Mouse (Mus musculus) cerebellum, adult (tissue): ENCODE measurements around the gene Fgfr2.

Experiments
- ATAC-seq: cut with Nextera tagmentation; 2 replicates; pipeline ENCODE4 v1.9.2; 2017; ENCODE audit warnings: mild to moderate bottlenecking, moderate library complexity, mixed read lengths; ENCODE audit not compliant: insufficient number of reproducible peaks, low FRiP score, low TSS enrichment

The Fgfr2 gene

DNA sequence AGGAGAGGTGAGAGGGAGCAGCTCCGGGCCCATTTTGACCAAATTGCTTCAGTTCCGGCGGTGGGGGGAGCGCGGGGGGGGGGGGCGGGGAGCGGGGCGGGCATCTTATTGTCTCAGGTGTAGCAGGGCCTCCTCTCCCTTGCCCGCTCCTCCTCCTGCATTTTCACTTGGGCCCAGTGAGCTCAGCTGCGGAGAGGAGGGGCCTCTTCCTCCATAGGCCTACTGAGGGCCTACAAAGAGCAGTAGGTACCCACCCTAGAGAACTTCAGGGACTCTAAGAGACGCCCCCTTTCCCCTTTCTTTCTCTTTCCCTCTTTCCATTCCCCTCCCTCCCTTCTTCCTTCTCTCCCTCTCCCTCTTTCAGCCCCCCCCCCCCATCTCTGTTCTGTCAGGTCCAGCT, 1520.0 kb downstream of the Fgfr2 start:
- no peak for ATAC-seq

- no peak for ATAC-seq
Measured at GRCm38 (mm10) chr7:131602106-131602505, 1521.0 kb downstream of the Fgfr2 start.

- ATAC-seq = no peak
Measured at GRCm38 (mm10) chr7:131598483-131598824, 1524.7 kb downstream of the Fgfr2 start.

DNA sequence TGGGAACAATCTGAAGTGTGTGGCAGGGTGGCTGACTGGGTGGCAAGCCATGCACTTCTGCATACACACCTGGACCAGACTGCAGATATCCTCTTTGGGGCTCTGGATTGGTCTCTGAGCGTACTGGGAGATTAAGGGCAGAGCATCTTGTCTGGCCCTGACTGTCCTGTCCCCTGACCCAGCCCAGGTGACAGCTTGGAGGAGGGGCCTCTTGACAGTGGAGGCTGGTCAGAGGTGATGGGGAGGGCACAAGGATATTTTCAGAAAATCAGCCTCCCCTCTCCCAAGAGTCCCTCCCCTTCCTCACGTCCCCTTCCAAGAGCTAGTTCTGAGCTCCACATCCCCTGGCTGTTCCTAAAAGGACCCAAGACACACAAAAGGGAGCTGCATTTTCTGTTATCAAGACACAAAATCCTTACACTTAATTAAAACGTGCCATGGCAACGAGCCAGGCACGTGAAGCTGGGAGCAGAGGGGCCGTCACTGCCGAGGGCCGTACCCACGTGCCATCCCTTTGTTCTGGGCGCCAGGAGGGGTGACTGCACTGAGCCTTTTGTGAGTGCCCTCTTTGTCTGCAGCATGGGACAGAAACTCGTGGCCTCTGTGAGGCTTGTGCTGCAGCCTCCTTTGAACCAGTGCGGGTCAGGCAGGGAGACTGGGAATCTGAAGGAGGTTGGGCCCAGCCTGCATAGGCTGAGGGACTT, 1525.2 kb downstream of the Fgfr2 start:
- ATAC-seq = no peak

- no peak for ATAC-seq
Measured at GRCm38 (mm10) chr7:131585551-131585950, 1537.6 kb downstream of the Fgfr2 start.

DNA sequence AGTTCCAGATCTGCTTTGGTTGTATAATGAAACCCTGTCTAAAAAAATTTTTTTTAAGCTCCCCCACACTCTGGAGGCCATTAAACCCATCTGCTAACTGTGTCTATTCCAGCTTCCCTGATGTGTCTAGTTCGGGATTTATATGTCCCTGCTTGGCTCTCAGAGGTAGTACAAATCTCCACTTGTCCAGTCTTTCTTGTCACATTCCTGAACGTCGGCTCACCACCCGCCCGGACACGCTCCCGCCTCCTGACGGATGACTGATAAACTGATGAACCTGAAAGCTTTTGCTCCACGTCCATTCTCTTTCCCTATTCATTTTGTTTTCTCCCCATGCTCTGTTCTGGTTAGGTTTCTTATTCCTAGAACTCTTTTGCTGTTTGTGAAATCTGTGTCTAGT, 1541.0 kb downstream of the Fgfr2 start:
- no peak for ATAC-seq

DNA sequence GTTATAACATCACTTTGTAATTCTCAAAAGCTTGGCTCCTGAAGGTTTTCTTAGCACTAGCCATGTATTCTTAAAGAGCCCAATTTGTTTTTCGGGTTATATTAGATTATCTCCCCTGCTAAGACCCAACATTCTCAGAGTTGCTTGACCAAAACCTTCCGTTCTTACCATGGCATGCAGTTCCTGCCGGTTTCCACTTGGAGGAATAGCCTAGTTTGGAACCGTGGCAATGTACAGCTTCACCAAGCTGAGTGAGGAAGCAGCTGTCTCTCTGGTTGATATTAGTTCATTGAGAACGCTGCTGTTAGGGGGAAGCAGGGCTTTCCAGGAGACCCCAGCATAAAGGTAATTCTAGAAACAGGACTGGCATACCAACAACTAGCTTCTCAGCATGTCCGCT, 1547.9 kb downstream of the Fgfr2 start:
- ATAC-seq = no peak

DNA sequence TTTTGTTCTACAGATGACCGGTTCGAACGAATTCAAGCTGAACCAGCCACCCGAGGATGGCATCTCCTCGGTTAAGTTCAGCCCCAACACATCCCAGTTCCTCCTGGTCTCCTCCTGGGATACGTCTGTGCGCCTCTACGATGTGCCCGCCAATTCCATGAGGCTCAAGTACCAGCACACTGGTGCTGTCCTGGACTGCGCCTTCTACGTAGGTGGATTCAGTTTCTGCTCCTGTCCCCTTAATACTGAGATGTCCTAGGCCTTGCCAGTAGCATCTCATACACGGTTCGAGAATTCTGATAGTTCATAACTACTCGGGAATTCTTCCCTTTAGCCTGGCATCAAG, 1562.5 kb downstream of the Fgfr2 start:
- ATAC-seq = no peak

DNA sequence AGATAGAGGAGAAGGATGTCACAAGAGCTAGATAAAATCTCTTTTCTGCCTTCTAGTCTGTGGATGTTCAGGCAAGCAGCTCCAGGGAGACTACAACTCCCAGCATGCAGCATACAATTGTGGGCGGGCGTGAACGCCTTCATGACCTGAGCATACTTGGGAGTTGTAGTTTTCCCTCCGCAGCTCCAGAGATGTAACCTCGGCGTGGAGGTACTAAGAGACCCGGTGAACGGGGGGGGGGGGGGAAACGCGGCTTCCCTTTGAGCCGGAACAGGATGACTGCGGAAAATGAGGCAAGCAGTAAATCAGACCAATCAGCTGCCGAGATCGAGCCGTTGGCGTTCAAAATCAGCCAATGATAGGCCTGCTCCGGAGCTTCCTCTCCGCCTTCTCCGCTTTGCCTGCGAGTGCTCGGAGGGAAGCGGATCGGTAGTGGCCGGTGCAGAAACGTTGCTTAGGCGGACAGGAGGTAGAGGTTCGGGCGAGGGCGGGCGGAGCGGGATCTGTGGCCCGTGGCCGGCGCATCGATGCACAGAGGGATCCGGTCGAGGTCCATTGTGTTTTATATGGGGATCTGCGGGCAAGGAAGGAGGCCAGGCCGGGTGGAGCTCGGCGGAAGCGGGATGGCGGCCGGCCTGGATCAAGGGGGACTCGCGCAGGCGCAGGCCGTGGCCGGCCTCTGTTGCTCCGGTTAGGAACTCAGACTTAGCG, 1563.0 kb downstream of the Fgfr2 start, which contains the start of gene Bub3:
TSS of gene Bub3 (plus strand) at position 237 of the 711 bp plus-strand sequence.
- peak; percentile 96 for ATAC-seq

DNA sequence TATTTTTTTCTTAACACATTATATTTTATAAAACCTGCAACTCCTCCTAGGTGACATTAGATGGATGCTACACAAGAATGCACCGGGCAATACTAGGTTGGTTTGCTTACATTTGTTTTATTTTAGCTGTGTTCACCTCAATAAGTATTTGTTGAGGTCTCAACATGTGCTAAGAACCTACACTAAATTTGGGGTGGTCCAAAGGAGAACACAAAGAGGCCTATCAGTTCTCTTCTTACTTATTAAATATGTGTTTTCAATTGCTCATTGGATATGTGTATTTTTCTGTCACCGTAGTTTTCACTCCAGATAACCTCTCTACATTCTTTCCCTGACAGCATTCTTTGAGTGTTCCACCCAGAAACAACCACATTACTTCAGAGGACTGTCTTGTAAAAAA, 1565.4 kb downstream of the Fgfr2 start:
- no peak for ATAC-seq

DNA sequence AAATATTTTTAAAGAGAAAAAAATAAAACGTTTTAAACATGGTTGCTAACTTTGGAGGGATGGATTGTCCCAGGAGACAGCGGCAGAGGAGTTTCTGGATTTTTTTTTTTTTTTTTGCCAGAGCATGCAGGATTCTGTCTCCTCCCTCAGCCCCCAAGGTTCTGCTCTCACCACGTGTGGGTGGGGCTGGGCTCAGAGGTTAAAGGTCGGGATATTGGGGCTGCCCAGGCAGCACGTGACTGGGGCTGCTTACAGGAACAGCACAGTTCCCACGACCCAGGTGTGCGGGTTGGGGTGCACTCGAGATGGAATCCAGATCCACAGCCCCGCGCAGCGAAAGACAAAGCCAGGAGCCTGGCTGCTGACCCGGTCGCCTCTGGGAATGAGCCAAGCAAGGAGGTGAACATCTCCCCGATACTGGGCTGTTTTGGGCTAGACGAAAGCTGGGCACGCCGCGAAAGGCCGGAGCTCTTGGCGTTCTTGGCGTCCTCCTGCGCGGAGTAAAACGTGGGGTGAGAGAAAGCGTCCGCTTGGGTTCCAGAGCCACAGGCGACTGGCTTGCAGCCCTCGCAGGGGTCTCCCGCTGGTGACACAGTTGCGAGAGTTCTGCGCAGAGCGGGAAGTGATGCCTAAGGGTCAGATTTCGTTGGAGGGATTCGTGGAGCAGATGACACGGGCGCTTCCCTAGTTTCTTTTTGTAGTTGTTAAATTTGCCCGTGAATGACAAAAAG, 1566.4 kb downstream of the Fgfr2 start:
- no peak for ATAC-seq

GRCm38 (mm10) chr7:131556116-131556515, 1567.0 kb downstream of the Fgfr2 start:
- no peak for ATAC-seq

GRCm38 (mm10) chr7:131555301-131556081, 1567.7 kb downstream of the Fgfr2 start:
- no peak for ATAC-seq

DNA sequence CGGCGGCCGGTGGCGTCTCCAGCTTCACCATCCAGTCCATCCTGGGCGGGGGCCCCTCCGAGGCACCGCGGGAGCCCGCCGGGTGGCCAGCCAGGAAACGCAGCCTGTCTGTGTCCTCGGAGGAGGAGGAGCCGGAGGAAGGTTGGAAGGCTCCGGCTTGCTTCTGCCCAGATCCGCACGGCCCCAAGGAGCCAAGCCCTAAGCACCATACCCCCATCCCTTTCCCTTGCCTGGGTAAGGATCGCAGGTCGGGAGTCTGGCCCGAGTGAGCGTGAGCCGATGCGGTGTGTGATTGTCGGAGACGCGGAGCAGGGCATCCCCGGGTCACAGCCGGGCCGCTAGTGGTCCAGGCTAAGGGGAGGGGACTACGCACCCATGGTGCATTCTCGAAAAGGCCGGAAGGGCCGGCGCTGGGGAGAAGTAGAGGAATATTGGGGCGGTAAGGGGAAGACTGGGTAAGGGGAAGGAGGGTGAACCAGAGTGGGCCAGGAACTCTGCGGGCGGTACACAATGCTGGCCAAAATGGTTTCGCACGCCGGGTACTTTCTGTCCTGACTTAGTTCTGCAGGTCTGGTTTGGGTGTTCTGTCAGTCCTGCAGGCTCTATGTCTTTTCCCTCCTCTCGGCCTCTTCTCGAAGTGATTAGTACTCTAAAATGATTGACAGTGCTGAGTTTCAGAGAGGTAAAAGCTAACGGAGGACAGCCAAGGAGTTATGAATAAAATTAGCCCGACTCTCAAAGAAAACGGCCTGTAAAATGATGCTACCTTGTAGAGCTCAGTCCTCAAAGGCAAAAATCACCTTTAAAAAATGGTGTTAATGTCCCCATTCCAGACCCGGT, 1568.6 kb downstream of the Fgfr2 start:
- no peak for ATAC-seq

GRCm38 (mm10) chr7:131553771-131554175, 1569.4 kb downstream of the Fgfr2 start:
- no peak for ATAC-seq

DNA sequence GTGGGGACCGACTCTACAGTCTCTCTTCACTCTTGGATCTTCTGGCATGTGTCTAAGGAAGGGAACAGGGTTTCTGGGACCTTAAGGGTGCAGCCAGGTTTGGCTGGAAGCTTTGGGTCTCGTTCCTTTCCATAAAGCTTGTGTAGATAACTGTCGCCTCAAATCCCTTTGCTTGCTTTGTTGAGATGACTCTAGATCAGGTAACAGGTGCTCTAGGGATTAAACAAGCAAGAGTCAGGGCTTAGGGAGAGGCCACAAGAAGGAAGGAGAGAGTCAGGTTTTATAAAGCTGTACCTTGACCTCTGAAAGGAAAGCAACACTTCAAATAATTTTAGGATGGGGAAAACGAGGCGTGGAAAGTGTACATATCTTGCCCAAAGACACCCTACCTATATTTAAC, 1570.4 kb downstream of the Fgfr2 start:
- ATAC-seq = no peak

DNA sequence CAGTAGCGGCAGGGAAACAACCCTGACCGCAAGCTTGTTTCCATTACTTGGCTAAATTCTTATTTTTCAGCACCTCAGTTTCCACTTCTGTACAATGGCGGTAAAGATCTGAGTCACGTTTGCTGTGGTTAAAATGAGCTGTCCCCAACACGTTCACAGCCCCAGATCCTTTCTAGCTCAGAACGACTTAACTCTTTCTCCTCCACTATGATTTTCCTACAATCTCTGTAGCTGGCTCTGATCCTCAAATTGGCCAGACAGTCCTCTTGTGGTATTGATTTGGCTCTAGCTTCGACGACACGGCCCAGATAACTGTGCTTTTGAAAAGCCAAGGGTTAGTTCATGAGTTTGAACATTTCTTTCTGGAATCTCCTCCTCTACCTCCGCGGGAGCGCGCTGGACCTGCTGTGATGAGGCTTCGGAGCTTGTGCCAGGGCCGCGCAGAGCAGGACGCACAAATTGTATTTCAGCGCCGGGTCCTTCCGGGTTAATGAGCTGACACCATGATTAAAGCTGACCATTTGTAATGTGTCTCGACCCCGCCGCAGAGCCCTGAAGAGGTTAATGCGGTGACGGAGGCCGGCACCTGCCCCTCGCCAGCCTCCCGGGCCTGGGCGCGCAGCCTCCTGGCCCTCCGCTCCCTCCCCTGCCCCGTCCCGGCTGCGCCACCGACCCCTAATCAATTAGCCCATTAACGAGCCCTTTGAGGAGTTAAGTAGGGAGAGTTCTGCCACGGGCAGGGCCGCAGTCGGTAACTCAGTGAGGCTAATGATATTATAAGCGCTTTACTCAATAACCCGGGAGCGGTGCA, 1571.0 kb downstream of the Fgfr2 start:
- ATAC-seq = no peak

DNA sequence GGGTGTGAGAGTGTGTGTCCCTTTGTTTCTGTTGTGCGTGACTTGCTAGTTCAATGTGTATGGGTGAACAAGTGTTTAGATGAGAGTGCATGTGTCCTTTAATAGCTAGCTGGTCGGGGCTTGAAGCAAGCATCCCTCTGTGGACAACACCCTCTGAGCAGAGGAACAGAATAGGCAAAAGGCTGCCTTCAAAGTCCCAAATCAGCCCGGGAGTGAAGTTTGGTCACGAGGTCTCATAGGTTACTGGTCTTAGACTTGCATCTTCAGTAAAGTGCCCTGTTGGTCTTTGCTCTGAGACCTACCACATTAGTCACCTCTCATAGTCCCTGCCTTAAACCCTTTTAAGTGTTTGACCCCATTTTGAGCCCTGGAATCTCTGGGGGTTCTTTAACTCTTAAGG, 1571.7 kb downstream of the Fgfr2 start:
- ATAC-seq = no peak

- ATAC-seq = no peak
Measured at GRCm38 (mm10) chr7:131548473-131548872, 1574.7 kb downstream of the Fgfr2 start, which contains the start of gene Hmx2. Hmx2 (plus strand) TSS chr7:131548773.
